Mouse (Mus musculus): ENCODE results near the gene Dkkl1. TPM values are rescaled to one million over a fixed set of nuclear protein-coding genes. Genes with fewer than 3 reads are reported as not detected.

The Dkkl1 gene
- total RNA-seq, 2 experiments from 2014 or later = 1.0 to 1.1 TPM

- ATAC-seq (ENCODE audit: poor library complexity, severe bottlenecking) = 0 out of 2 replicates have a peak, but pooled peaks have one; percentile 35
These were observed 17.7 kb upstream of the Dkkl1 start for GRCm38 (mm10) chr7:45229459-45230203.

GRCm38 (mm10) chr7:45229046-45229445 is 17.1 kb upstream of the Dkkl1 start:
- no peak for ATAC-seq (ENCODE audit: poor library complexity, severe bottlenecking)

GRCm38 (mm10) chr7:45228548-45228947 is 16.6 kb upstream of the Dkkl1 start:
- ATAC-seq (ENCODE audit: poor library complexity, severe bottlenecking) = no peak

- no peak for ATAC-seq (ENCODE audit: poor library complexity, severe bottlenecking)
These were observed 14.5 kb upstream of the Dkkl1 start for GRCm38 (mm10) chr7:45226421-45226820.

GRCm38 (mm10) chr7:45224826-45225225 is 12.9 kb upstream of the Dkkl1 start:
- no peak for ATAC-seq (ENCODE audit: poor library complexity, severe bottlenecking)

- ATAC-seq (ENCODE audit: poor library complexity, severe bottlenecking) = no peak
These were observed 9.7 kb upstream of the Dkkl1 start for GRCm38 (mm10) chr7:45221680-45222079.

- ATAC-seq (ENCODE audit: poor library complexity, severe bottlenecking) = no peak
These were observed 4.7 kb upstream of the Dkkl1 start for GRCm38 (mm10) chr7:45216442-45217183.

GRCm38 (mm10) chr7:45215673-45216441 is 3.9 kb upstream of the Dkkl1 start, which contains the start of gene Tead2:
Tead2 (plus strand) TSS chr7:45215753.
- ATAC-seq (ENCODE audit: poor library complexity, severe bottlenecking) = no peak

GRCm38 (mm10) chr7:45213708-45214107 is 1.8 kb upstream of the Dkkl1 start:
- ATAC-seq (ENCODE audit: poor library complexity, severe bottlenecking) = no peak

- 0 out of 2 replicates have a peak, but pooled peaks have one; percentile 7 for ATAC-seq (ENCODE audit: poor library complexity, severe bottlenecking)
These were observed 409 bp upstream of the Dkkl1 start for GRCm38 (mm10) chr7:45212356-45212755.

- ATAC-seq (ENCODE audit: poor library complexity, severe bottlenecking) = no peak
These were observed 877 bp downstream of the Dkkl1 start for GRCm38 (mm10) chr7:45211070-45211469.

GRCm38 (mm10) chr7:45208260-45208659 is 3.7 kb downstream of the Dkkl1 start:
- no peak for ATAC-seq (ENCODE audit: poor library complexity, severe bottlenecking)

GRCm38 (mm10) chr7:45204380-45205143 is 7.4 kb downstream of the Dkkl1 start, which contains the start of gene Ccdc155:
Ccdc155 (minus strand) TSS chr7:45204892.
- peak; percentile 91 for ATAC-seq (ENCODE audit: poor library complexity, severe bottlenecking)

- ATAC-seq (ENCODE audit: poor library complexity, severe bottlenecking) = no peak
These were observed 9.3 kb downstream of the Dkkl1 start for GRCm38 (mm10) chr7:45202654-45203053.

- ATAC-seq (ENCODE audit: poor library complexity, severe bottlenecking) = no peak
These were observed 13.0 kb downstream of the Dkkl1 start for GRCm38 (mm10) chr7:45198961-45199360.

GRCm38 (mm10) chr7:45198435-45198834 is 13.5 kb downstream of the Dkkl1 start:
- ATAC-seq (ENCODE audit: poor library complexity, severe bottlenecking) = peak; percentile 67; the same call in 1 of the 2 replicates

- no peak for ATAC-seq (ENCODE audit: poor library complexity, severe bottlenecking)
These were observed 15.0 kb downstream of the Dkkl1 start for GRCm38 (mm10) chr7:45196994-45197393.

- ATAC-seq (ENCODE audit: poor library complexity, severe bottlenecking) = no peak
These were observed 15.8 kb downstream of the Dkkl1 start for GRCm38 (mm10) chr7:45196176-45196535.

- ATAC-seq (ENCODE audit: poor library complexity, severe bottlenecking) = no peak
These were observed 16.4 kb downstream of the Dkkl1 start for GRCm38 (mm10) chr7:45195341-45196175.
